Mouse (Mus musculus) forebrain, postnatal 0 days (tissue): ENCODE data around the gene Gsg1l. TPM values are rescaled to one million over a fixed set of nuclear protein-coding genes. Genes with fewer than 3 reads are reported as not detected.

Experiments used
- ATAC-seq: fragments of 200-750 bp; cut with Nextera tagmentation; 2 replicates; pipeline ENCODE4 v1.8.0; 2017; ENCODE audit warnings: mild to moderate bottlenecking, moderate library complexity
- DNase-seq: peaks from one replicate; pipeline ENCODE4 v3.0.0-alpha.2; 2015
- H3K27ac ChIP-seq: fragments of 300-500 bp; sonication (generic); 2 replicates; pipeline ENCODE4 v1.5.1; 2014; ENCODE audit warnings: low read depth, mild to moderate bottlenecking, antibody characterized with exemption, low read length, moderate library complexity, mixed read lengths
- H3K27me3 ChIP-seq: fragments of 300-500 bp; sonication (generic); 2 replicates; pipeline ENCODE4 v1.6.1; 2014; ENCODE audit warnings: mild to moderate bottlenecking, low read length, mixed read lengths; ENCODE audit not compliant: insufficient read depth
- H3K36me3 ChIP-seq: fragments of 300-500 bp; sonication (generic); 2 replicates; pipeline ENCODE4 v1.6.1; 2014; ENCODE audit warnings: mild to moderate bottlenecking, moderate library complexity; ENCODE audit not compliant: insufficient read depth
- H3K4me1 ChIP-seq: fragments of 300-500 bp; sonication (generic); 2 replicates; pipeline ENCODE4 v1.6.1; 2014; ENCODE audit warnings: antibody characterized with exemption; ENCODE audit not compliant: insufficient read depth
- H3K4me2 ChIP-seq: fragments of 300-500 bp; sonication (generic); 2 replicates; pipeline ENCODE4 v1.6.1; 2014; ENCODE audit warnings: low read depth, mild to moderate bottlenecking, moderate library complexity
- H3K4me3 ChIP-seq: fragments of 300-500 bp; sonication (generic); 2 replicates; pipeline ENCODE4 v1.5.1; 2014; ENCODE audit warnings: low read depth, low read length, mixed read lengths
- H3K9ac ChIP-seq: fragments of 300-500 bp; sonication (generic); 2 replicates; pipeline ENCODE4 v1.6.1; 2014; ENCODE audit warnings: mild to moderate bottlenecking
- H3K9me3 ChIP-seq: fragments of 300-500 bp; sonication (generic); 2 replicates; pipeline ENCODE4 v1.6.1; 2016; ENCODE audit warnings: low read length
- CTCF ChIP-seq: sonication (generic); IDR thresholded peaks from 2 replicates; pipeline ENCODE4 v1.5.1; 2016; ENCODE audit warnings: antibody characterized with exemption, control low read depth, low read depth
- WGBS: fragments of 180-500 bp; shearing (Covaris S2); extraction: QIAGEN DNeasy Blood & Tissue Kit; methylation state at CpG from one replicate; pipeline ENCODE4 v1.1.7; 2014; 5-methylcytosine and 5-hydroxymethylcytosine counted together
- polyA plus RNA-seq: library from polyadenylated mRNA; unstranded; fragments of >200 nt; fragmentation: Nextera tagmentation; extraction: Ambion mirVana; gene quantifications from 2 replicates; pipeline ENCODE4 v1.2.1, GENCODE M21; 2015
- total RNA-seq: library from RNA; depleted of rRNA; stranded (reverse); fragments of >200 nt; gene quantifications from 2 replicates; pipeline ENCODE4 v1.2.3, GENCODE M21; 2014

The Gsg1l gene
- total and polyA plus RNA-seq, 2 experiments from 2014 or later = 10.7 to 20.0 TPM

DNA sequence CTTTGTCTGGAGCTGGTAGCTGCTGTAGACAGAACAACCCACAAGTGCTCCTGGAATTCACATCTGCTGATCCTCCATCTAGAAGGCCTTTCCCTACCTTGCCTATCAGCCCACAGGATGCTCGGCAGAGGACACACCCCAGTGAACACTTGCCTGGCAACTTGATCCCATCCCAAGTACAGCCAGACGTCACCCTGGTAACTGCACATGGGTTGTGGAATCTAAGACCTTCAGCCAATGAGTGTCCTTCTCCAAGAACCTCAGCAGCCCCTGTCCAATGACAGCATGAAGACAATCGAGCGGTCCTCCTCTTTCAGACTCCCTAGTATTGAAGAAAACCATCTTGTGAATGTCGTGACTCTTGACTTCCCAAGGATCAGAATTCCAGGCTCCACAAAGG is 80.5 kb downstream of the Gsg1l start:
- no peak for ATAC-seq
- H3K4me1 ChIP-seq = no peaks in the 10 kb centered on the region

DNA sequence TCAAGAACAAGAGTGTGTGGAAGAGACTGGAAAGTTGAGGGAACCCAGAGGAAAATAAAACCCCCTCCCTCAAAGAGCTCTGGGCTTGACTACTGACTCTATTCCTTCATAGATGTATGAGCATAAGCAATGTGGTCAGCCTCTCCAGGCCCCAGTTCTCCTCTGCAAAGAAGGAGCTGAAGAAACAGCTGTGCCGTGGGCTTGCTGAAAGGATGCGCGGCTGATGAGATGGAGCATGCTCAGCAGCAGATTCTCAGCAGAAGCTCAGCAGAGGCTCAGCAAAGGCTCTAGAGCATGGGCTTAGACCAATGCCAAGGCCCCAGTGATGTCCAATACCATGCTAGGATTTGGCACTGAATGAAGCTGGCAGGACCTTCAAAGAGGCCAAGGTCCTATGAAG is 82.3 kb downstream of the Gsg1l start:
- Histone ChIP-seq H3K4me2 (no peak overlapping the region), H3K36me3 (no peaks in the 10 kb centered on the region), H3K27me3 (no peaks in the 10 kb centered on the region; the same call in 1 of the 2 replicates), H3K9ac (no peak overlapping the region), H3K9me3 (no peaks in the 10 kb centered on the region), H3K4me3 (no peak overlapping the region), H3K4me1 (no peaks in the 10 kb centered on the region), H3K27ac (no peak overlapping the region)
- no peak for TF ChIP-seq CTCF
- DNase-seq = no peak
- no peak for ATAC-seq
- 96% methylated on average over 3 of the region's 3 CpGs for WGBS

More for the DNA sequence above, 80.5 kb downstream of the Gsg1l start:
- Histone ChIP-seq H3K27me3 (no peaks in the 10 kb centered on the region; the same call in 1 of the 2 replicates), H3K27ac (no peak overlapping the region), H3K4me3 (no peak overlapping the region), H3K36me3 (no peaks in the 10 kb centered on the region), H3K9ac (no peak overlapping the region), H3K4me2 (no peak overlapping the region), H3K9me3 (no peaks in the 10 kb centered on the region)
- no peak for DNase-seq
- WGBS = 71% methylated on average over 5 of the region's 5 CpGs
- no peak for TF ChIP-seq CTCF

DNA sequence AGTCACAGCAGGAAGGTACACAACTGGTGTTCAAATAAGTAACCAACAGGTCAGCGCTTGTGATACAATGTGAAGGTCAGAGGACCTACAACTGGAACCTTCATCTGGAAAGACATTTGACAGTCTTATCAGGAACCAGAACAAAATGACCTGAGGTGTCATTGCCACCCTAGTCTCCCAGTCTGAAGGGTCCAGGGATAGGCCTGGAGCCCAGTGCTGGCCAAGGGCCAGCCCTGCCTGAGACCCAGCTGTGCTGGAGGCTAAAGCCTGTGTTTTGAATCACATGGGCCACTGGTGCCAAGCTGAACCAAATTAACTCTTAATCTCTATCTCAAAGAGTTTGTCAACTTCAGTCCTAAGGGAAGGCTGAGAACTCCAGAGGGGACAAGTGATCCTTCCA is 86.1 kb downstream of the Gsg1l start:
- no peak for DNase-seq
- WGBS = 96% methylated on average over 1 of the region's 1 CpGs
- no peak for TF ChIP-seq CTCF

DNA sequence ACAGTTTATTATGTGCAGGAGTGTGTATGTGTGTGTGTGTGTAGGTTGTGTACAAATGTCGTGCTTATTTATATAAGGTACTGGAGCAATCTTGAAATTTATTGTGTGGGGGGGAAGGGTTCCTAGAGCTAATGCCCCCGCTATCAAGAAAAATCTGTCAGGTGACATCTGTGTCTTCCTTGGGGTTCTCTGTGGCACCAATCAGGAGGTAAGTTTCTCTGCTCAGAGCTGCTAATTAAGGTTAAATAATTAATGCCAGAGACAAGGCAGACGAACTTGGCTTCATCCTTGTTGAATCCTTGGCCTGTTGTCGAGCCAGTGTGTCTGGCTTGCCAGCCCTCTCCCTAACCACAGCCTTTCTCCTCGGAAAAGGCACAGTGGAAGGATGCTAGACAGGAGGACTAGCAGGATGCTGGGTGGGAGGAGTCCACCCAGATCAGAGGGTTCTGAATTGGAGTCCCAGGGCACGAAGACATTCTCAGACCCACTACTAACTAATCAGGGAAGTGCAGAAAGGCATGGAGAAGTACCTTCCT is 89.8 kb downstream of the Gsg1l start:
- no peak overlapping the region for H3K4me3 ChIP-seq
- H3K9ac ChIP-seq = no peak overlapping the region
- no peak overlapping the region for H3K27ac ChIP-seq
- DNase-seq (no peak), ATAC-seq (no peak)
- H3K4me2 ChIP-seq = no peak overlapping the region
- H3K36me3 ChIP-seq = no peaks in the 10 kb centered on the region
- H3K27me3 ChIP-seq = no peaks in the 10 kb centered on the region; the same call in 1 of the 2 replicates
- no peaks in the 10 kb centered on the region for H3K4me1 ChIP-seq
- WGBS = 45% methylated on average over 6 of the region's 6 CpGs
- H3K9me3 ChIP-seq = no peaks in the 10 kb centered on the region
- no peak for TF ChIP-seq CTCF

More for the DNA sequence above, 86.1 kb downstream of the Gsg1l start:
- no peaks in the 10 kb centered on the region for H3K9me3 ChIP-seq
- no peak for ATAC-seq
- H3K27ac ChIP-seq = no peak overlapping the region
- no peaks in the 10 kb centered on the region; the same call in 1 of the 2 replicates for H3K27me3 ChIP-seq
- H3K4me2 ChIP-seq = no peak overlapping the region
- H3K9ac ChIP-seq = no peak overlapping the region
- no peak overlapping the region for H3K4me3 ChIP-seq
- H3K4me1 ChIP-seq = no peaks in the 10 kb centered on the region
- no peaks in the 10 kb centered on the region for H3K36me3 ChIP-seq

DNA sequence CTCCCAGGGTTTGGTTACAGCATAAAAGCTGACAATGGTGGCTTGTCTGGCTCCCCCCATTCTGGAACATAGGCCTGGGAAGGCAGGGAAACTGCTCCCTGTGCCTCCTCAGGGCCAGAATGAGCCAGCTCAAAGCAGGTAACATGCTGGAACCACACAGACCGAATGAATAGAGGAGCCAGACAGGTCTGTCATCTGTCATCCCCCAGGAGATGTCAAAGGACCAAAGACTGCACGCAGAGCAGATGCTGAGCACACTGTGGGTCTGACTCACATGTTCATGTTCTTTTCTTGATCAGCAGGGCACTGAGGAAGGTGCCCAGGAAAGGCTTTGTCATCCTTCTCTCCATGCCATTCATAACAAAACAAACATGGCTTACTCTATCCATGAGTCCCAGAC is 90.4 kb downstream of the Gsg1l start:
- no peak overlapping the region for H3K27ac ChIP-seq
- H3K9me3 ChIP-seq = no peaks in the 10 kb centered on the region
- H3K4me2 ChIP-seq = no peak overlapping the region
- no peak for TF ChIP-seq CTCF
- H3K4me1 ChIP-seq = no peaks in the 10 kb centered on the region
- ATAC-seq (no peak; the same call in 1 of the 2 replicates), DNase-seq (no peak)
- H3K36me3 ChIP-seq = no peaks in the 10 kb centered on the region
- H3K4me3 ChIP-seq = no peak overlapping the region
- no peak overlapping the region for H3K9ac ChIP-seq
- H3K27me3 ChIP-seq = no peaks in the 10 kb centered on the region; the same call in 1 of the 2 replicates
- WGBS = 39% methylated on average over 2 of the region's 2 CpGs

DNA sequence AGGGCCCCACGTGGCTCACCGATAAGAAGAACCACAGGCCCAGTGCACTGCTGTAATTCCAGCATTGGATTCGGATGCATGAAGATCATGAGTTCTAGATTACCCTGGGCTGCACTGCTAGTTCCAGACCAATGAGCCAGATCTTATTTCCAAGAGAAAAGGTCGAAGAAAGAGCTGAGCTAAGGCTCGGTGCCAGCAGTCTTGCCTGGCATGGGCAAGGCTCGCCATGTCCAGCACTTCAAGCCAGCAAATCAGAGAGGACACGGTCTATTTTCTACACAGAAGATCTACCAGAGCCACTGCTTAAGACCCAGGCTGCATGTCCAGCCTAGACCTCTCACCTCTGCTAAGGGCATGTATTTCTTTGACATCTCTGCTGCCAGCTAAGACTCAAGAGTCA is 92.2 kb downstream of the Gsg1l start:
- Histone ChIP-seq H3K36me3 (no peaks in the 10 kb centered on the region), H3K4me1 (no peaks in the 10 kb centered on the region), H3K9me3 (no peaks in the 10 kb centered on the region), H3K27me3 (no peaks in the 10 kb centered on the region; the same call in 1 of the 2 replicates), H3K4me2 (no peak overlapping the region), H3K4me3 (no peak overlapping the region), H3K27ac (no peak overlapping the region), H3K9ac (no peak overlapping the region)
- ATAC-seq (no peak), DNase-seq (no peak)
- no peak for TF ChIP-seq CTCF
- WGBS = 67% methylated on average over 7 of the region's 7 CpGs

DNA sequence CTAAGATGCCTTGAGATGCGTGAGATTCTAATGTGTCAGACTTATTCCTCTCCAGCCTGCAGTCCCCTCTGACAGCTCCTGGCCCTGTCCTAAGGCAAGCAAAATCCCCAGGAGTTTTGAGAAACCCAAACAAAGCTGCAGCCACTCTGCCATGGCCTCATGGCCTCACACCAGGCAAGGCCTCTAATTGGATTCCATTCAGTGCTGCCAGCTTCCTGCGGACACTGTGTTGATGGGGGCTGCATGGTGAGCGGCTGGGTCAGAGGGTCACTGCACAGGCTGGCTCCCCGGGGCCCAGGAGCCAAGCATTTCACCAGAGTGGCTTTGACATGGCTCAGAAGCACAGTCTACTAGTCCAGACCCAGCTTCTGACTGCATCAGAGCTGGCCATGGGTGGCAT is 92.7 kb downstream of the Gsg1l start:
- no peak overlapping the region for H3K4me3 ChIP-seq
- no peak for ATAC-seq

More for the DNA sequence above, 92.7 kb downstream of the Gsg1l start:
- H3K27me3 ChIP-seq = no peaks in the 10 kb centered on the region; the same call in 1 of the 2 replicates
- 21% methylated on average over 4 of the region's 4 CpGs for WGBS
- no peak overlapping the region for H3K27ac ChIP-seq
- DNase-seq = no peak
- H3K4me1 ChIP-seq = no peaks in the 10 kb centered on the region
- no peaks in the 10 kb centered on the region for H3K9me3 ChIP-seq
- TF ChIP-seq CTCF = no peak
- H3K36me3 ChIP-seq = no peaks in the 10 kb centered on the region
- no peak overlapping the region for H3K9ac ChIP-seq
- no peak overlapping the region for H3K4me2 ChIP-seq
